Mouse (Mus musculus) midbrain, embryonic 13.5 days (tissue): Measurements from ENCODE around the gene Ano6. TPM values are rescaled to one million over a fixed set of nuclear protein-coding genes. Genes with fewer than 3 reads are reported as not detected.

Source experiments
- ATAC-seq: fragments of 200-750 bp; cut with Nextera tagmentation; 2 replicates; pipeline ENCODE4 v1.8.0; 2017; ENCODE audit warnings: mild to moderate bottlenecking, moderate TSS enrichment, moderate library complexity
- H3K27ac ChIP-seq: fragments of 300-500 bp; sonication (generic); 2 replicates; pipeline ENCODE4 v1.5.1; 2015; ENCODE audit warnings: inconsistent platforms, mild to moderate bottlenecking, moderate library complexity
- H3K27me3 ChIP-seq: fragments of 300-500 bp; sonication (generic); 2 replicates; pipeline ENCODE4 v1.6.1; 2015; ENCODE audit warnings: mild to moderate bottlenecking, inconsistent platforms
- H3K36me3 ChIP-seq: fragments of 300-500 bp; sonication (generic); 2 replicates; pipeline ENCODE4 v1.6.1; 2015; ENCODE audit warnings: mild to moderate bottlenecking, inconsistent platforms
- H3K4me1 ChIP-seq: fragments of 300-500 bp; sonication (generic); replicated peaks from 2 replicates; pipeline ENCODE4 v1.6.1; 2015; ENCODE audit warnings: inconsistent platforms
- H3K4me2 ChIP-seq: fragments of 300-500 bp; sonication (generic); replicated peaks from 2 replicates; pipeline ENCODE4 v1.6.1; 2015; ENCODE audit warnings: moderate library complexity, mild to moderate bottlenecking, inconsistent platforms
- H3K4me3 ChIP-seq: fragments of 300-500 bp; sonication (generic); replicated peaks from 2 replicates; pipeline ENCODE4 v1.5.1; 2015; ENCODE audit warnings: mild to moderate bottlenecking, inconsistent platforms
- H3K9ac ChIP-seq: fragments of 300-500 bp; sonication (generic); replicated peaks from 2 replicates; pipeline ENCODE4 v1.6.1; 2015; ENCODE audit warnings: mild to moderate bottlenecking, inconsistent platforms
- H3K9me3 ChIP-seq: fragments of 300-500 bp; sonication (generic); 2 replicates; pipeline ENCODE4 v1.6.1; 2016; ENCODE audit warnings: mild to moderate bottlenecking, inconsistent platforms
- WGBS: fragments of 180-500 bp; shearing (Covaris S2); methylation state at CpG from one replicate; pipeline ENCODE4 v1.1.7; 2015; 5-methylcytosine and 5-hydroxymethylcytosine counted together
- polyA plus RNA-seq: library from polyadenylated mRNA; unstranded; fragments of >200 nt; fragmentation: Nextera tagmentation; extraction: Ambion mirVana; gene quantifications from 2 replicates; pipeline ENCODE4 v1.2.1, GENCODE M21; 2015

Ano6 gene
- polyA plus RNA-seq, 1 experiment from 2014 or later = 26.8 TPM

- Histone ChIP-seq H3K9ac (no peak overlapping the region), H3K27me3 (no peaks in the 10 kb centered on the region), H3K36me3 (no peaks in the 10 kb centered on the region), H3K4me2 (no peak overlapping the region), H3K27ac (no peak overlapping the region), H3K4me3 (no peak overlapping the region), H3K4me1 (no peaks in the 10 kb centered on the region), H3K9me3 (no peaks in the 10 kb centered on the region)
- 76% methylated on average over 10 of the region's 10 CpGs for WGBS
- no peak for ATAC-seq
Observed at GRCm38 (mm10) chr15:95757169-95757568, 33.5 kb upstream of the Ano6 start.

GRCm38 (mm10) chr15:95758069-95758468 lies 32.6 kb upstream of the Ano6 start:
- Histone ChIP-seq H3K9ac (no peak overlapping the region), H3K27me3 (no peaks in the 10 kb centered on the region), H3K9me3 (no peaks in the 10 kb centered on the region), H3K36me3 (no peaks in the 10 kb centered on the region), H3K4me2 (no peak overlapping the region), H3K4me3 (no peak overlapping the region), H3K27ac (no peak overlapping the region), H3K4me1 (no peaks in the 10 kb centered on the region)
- no peak for ATAC-seq
- 81% methylated on average over 5 of the region's 5 CpGs for WGBS

- no peak overlapping the region for H3K4me2 ChIP-seq
- H3K4me1 ChIP-seq = no peaks in the 10 kb centered on the region
- H3K4me3 ChIP-seq = no peak overlapping the region
- no peaks in the 10 kb centered on the region for H3K36me3 ChIP-seq
- H3K27me3 ChIP-seq = no peaks in the 10 kb centered on the region
- 87% methylated on average over 12 of the region's 12 CpGs for WGBS
- H3K27ac ChIP-seq = no peak overlapping the region
- no peak overlapping the region for H3K9ac ChIP-seq
- no peak for ATAC-seq
- no peaks in the 10 kb centered on the region for H3K9me3 ChIP-seq
Observed at GRCm38 (mm10) chr15:95758696-95759434, 31.8 kb upstream of the Ano6 start.

DNA sequence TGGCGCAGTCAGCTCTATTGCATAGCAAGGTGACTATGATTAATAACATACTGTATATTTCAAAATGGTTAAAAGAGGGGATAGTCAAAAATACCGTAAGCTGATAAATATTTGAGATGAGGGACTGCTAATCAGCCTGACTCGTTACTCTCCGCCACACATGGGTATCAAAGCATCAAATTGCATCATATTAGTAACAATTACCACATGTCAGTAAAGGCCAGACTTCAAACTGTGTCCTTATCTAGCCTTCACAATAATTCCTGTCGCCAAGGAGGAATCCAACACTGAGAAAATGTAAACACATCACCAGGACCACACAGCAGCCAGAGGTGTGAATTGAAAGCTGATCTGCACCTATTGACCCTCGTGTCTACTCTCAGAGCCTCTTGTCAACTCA lies 30.8 kb upstream of the Ano6 start:
- H3K4me3 ChIP-seq = no peak overlapping the region
- H3K9me3 ChIP-seq = no peaks in the 10 kb centered on the region
- no peaks in the 10 kb centered on the region for H3K36me3 ChIP-seq
- no peaks in the 10 kb centered on the region for H3K4me1 ChIP-seq
- H3K4me2 ChIP-seq = no peak overlapping the region
- H3K27ac ChIP-seq = no peak overlapping the region
- ATAC-seq = no peak
- no peaks in the 10 kb centered on the region for H3K27me3 ChIP-seq
- 75% methylated on average over 6 of the region's 6 CpGs for WGBS
- H3K9ac ChIP-seq = no peak overlapping the region

DNA sequence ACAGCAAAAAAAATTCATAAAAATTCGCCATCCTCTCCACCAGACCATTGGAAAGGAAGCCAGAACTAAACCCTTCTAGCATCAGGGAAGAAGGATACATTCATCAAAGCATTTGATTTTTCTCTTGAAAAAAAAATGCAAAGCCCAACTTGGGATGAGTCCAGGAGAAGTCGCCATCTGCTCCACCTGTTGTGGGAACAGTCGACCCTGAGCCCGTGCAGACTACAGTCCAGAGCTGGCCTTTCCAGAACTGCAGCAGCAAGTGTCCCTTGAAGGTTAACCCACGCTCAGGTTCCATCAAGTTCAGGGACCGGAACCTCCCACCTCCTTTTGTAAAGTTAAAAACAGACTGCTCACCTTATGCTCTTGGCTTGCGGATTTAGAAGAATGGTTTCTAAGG lies 29.2 kb upstream of the Ano6 start:
- no peak for ATAC-seq
- Histone ChIP-seq H3K4me1 (no peaks in the 10 kb centered on the region), H3K36me3 (no peaks in the 10 kb centered on the region), H3K9me3 (no peaks in the 10 kb centered on the region), H3K4me3 (no peak overlapping the region), H3K9ac (no peak overlapping the region), H3K27ac (no peak overlapping the region), H3K27me3 (no peaks in the 10 kb centered on the region), H3K4me2 (no peak overlapping the region)
- WGBS = 79% methylated on average over 7 of the region's 7 CpGs

DNA sequence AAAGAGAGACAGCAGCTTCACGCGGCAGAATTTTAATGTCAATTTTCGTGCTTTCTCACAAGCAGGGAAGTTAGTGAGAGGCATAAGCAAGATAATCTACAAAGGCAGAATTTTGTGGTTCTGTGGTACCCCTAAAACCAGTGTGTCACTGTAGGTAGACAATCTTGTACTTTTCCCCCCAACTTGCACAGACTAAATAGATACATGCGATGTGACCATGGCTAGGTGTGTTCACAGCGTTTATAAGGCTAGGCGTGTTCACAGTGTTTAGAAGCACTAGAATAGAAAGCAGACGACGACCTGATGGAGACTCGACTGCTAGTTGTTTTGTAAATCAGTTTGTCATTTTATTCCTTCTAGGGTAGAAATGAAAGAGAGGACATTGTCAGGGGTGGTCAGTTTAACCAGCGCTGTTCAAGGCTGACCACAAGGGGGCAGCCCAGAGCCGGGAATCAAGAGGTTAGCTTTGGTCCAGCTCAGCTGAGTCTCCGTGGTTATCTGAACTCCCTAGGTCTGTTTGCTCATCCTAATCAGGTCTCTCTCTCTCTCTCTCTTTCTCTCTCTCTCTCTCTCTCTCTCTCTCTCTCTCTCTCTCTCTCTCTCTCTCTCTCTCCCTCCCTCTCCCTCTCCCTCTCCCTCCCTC lies 27.9 kb upstream of the Ano6 start:
- 39% methylated on average over 12 of the region's 12 CpGs for WGBS
- no peak overlapping the region for H3K4me2 ChIP-seq
- peak; percentile 83 for ATAC-seq
- H3K36me3 ChIP-seq = no peaks in the 10 kb centered on the region
- H3K4me3 ChIP-seq = no peak overlapping the region
- no peaks in the 10 kb centered on the region for H3K27me3 ChIP-seq
- H3K9ac ChIP-seq = no peak overlapping the region
- no peak overlapping the region for H3K27ac ChIP-seq
- H3K4me1 ChIP-seq = no peaks in the 10 kb centered on the region
- H3K9me3 ChIP-seq = no peaks in the 10 kb centered on the region

- H3K4me1 ChIP-seq = no peaks in the 10 kb centered on the region
- no peak overlapping the region for H3K4me2 ChIP-seq
- no peak overlapping the region for H3K4me3 ChIP-seq
- ATAC-seq = no peak
- no peaks in the 10 kb centered on the region for H3K27me3 ChIP-seq
- H3K9ac ChIP-seq = no peak overlapping the region
- H3K36me3 ChIP-seq = no peaks in the 10 kb centered on the region
- no peak overlapping the region for H3K27ac ChIP-seq
- no peaks in the 10 kb centered on the region for H3K9me3 ChIP-seq
- whole genome bisulfite sequencing = 45% methylated on average over 6 of the region's 6 CpGs
Observed at GRCm38 (mm10) chr15:95763464-95763863, 27.2 kb upstream of the Ano6 start.

DNA sequence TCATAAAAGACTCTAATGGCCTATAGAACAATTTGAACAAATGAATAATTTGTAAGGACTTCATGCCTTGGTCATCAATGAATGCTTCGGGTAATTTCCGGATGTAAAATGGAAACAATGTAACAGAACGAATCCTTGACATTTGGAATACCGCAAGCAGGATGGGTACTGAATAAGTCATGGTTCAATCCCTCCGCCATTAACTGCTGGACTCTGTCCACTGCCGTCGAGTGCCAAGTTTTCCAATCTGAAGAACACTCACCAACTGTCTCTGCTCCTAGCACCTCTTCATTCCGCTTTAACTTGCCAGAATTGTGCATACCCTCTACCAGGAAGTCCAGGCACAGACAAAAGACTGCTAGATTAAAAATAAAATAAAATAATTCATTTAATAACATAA lies 25.4 kb upstream of the Ano6 start:
- WGBS = 90% methylated on average over 8 of the region's 8 CpGs
- Histone ChIP-seq H3K4me1 (no peaks in the 10 kb centered on the region), H3K4me3 (no peak overlapping the region), H3K27ac (no peak overlapping the region), H3K9me3 (no peaks in the 10 kb centered on the region), H3K36me3 (no peaks in the 10 kb centered on the region), H3K27me3 (no peaks in the 10 kb centered on the region), H3K9ac (no peak overlapping the region), H3K4me2 (no peak overlapping the region)
- no peak for ATAC-seq

GRCm38 (mm10) chr15:95765936-95766335 lies 24.7 kb upstream of the Ano6 start:
- no peaks in the 10 kb centered on the region for H3K4me1 ChIP-seq
- ATAC-seq = no peak
- H3K27ac ChIP-seq = no peak overlapping the region
- H3K9ac ChIP-seq = no peak overlapping the region
- WGBS = 83% methylated on average over 6 of the region's 6 CpGs
- H3K27me3 ChIP-seq = no peaks in the 10 kb centered on the region
- no peaks in the 10 kb centered on the region for H3K36me3 ChIP-seq
- no peak overlapping the region for H3K4me3 ChIP-seq
- H3K9me3 ChIP-seq = no peaks in the 10 kb centered on the region
- no peak overlapping the region for H3K4me2 ChIP-seq

- 69% methylated on average over 7 of the region's 7 CpGs for whole genome bisulfite sequencing
- no peak for ATAC-seq
Observed at GRCm38 (mm10) chr15:95767825-95768224, 22.8 kb upstream of the Ano6 start.

DNA sequence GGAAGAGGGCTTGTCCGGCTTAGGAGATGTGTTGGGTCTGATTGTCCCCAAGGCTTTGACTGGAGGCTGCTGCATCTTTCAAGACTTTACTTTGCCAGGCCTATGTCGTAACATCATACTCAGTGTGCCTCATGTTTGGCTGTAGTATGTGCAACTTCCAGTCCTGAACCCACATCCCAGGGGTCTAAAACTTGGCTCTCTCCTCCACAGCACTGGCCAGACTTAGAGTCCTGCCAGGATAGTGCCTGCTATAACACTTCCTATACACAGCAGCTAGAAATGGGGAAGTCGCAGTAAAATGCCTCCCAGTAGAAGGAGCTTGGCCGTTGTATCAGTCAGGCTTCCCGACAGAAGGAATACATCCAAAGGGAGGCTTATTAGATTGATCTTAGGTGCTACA lies 21.9 kb upstream of the Ano6 start:
- 96% methylated on average over 5 of the region's 5 CpGs for WGBS
- Histone ChIP-seq H3K27ac (no peak overlapping the region), H3K9me3 (no peaks in the 10 kb centered on the region), H3K4me2 (no peak overlapping the region), H3K27me3 (no peaks in the 10 kb centered on the region), H3K9ac (no peak overlapping the region), H3K4me3 (no peak overlapping the region), H3K36me3 (no peaks in the 10 kb centered on the region), H3K4me1 (no peaks in the 10 kb centered on the region)
- no peak for ATAC-seq

More at GRCm38 (mm10) chr15:95767825-95768224, 22.8 kb upstream of the Ano6 start:
- Histone ChIP-seq H3K9me3 (no peaks in the 10 kb centered on the region), H3K9ac (no peak overlapping the region), H3K4me1 (no peaks in the 10 kb centered on the region), H3K27ac (no peak overlapping the region), H3K27me3 (no peaks in the 10 kb centered on the region), H3K4me2 (no peak overlapping the region), H3K4me3 (no peak overlapping the region), H3K36me3 (no peaks in the 10 kb centered on the region)

- Histone ChIP-seq H3K9ac (no peak overlapping the region), H3K4me3 (no peak overlapping the region), H3K4me2 (no peak overlapping the region), H3K27me3 (no peaks in the 10 kb centered on the region), H3K9me3 (no peaks in the 10 kb centered on the region), H3K27ac (no peak overlapping the region), H3K4me1 (no peaks in the 10 kb centered on the region), H3K36me3 (no peaks in the 10 kb centered on the region)
- 85% methylated on average over 4 of the region's 4 CpGs for WGBS
- no peak for ATAC-seq
Observed at GRCm38 (mm10) chr15:95769576-95769975, 21.1 kb upstream of the Ano6 start.

GRCm38 (mm10) chr15:95770307-95770706 lies 20.3 kb upstream of the Ano6 start:
- Histone ChIP-seq H3K4me2 (no peak overlapping the region), H3K9ac (no peak overlapping the region), H3K4me1 (no peaks in the 10 kb centered on the region), H3K4me3 (no peak overlapping the region), H3K27ac (no peak overlapping the region), H3K27me3 (no peaks in the 10 kb centered on the region), H3K9me3 (no peaks in the 10 kb centered on the region), H3K36me3 (no peaks in the 10 kb centered on the region)
- ATAC-seq = no peak
- WGBS = 92% methylated on average over 2 of the region's 2 CpGs
